Mouse (Mus musculus) c-Kit-negative CD71-positive TER-119-positive erythroid progenitor cells, embryonic 14.5 days (primary cell): Measurements from ENCODE around the gene Stxbp5.

Experiments
- DNase-seq: peaks from one replicate; pipeline ENCODE4 v3.0.0-alpha.2; 2013; ENCODE audit warnings: low read depth, low spot score

Gene Stxbp5

GRCm38 (mm10) chr10:9756546-9756945 is 144.3 kb downstream of the Stxbp5 start:
- DNase-seq: no peak

GRCm38 (mm10) chr10:9754893-9755541 is 145.9 kb downstream of the Stxbp5 start:
- DNase-seq: no peak

- DNase-seq: no peak
These were observed 167.0 kb downstream of the Stxbp5 start for GRCm38 (mm10) chr10:9733861-9734260.

GRCm38 (mm10) chr10:9732065-9732749 is 168.7 kb downstream of the Stxbp5 start:
- no peak for DNase-seq

DNA sequence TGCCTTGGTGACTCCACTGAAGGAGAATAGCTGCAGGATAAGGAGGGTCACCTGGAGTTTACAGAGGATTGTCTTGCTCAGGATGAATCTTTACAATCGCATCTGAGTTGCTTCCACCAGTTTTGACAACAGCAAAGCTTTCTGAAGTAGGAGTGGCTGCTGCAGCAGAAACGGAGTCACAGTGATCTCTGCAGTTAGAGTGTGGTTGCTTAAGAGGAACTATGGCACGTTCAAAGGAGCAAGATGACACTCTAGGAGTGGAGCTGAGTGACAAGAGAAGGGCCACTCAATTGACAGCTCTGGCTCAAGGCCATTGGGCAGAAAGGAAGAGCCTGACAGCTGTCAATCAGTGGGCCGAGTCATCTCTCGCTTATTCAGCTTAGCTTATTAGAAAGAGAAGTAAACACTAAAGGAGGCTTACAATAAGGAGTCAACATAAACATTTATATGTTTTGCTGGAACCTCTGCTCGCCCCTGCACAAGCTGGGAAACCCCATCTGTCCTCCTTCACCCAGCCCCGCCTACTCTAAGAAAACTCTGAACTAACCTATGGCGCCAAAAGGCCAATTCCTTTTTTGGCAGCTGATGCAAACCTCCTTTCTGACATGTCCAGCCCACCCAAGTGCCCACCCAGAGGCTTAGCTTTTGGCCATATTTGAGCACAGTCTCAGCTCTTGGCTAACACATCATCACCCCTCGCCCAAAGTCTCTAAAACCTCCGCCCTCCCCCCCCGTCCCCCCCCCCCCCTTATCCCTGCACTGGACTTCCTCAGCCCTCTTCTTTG is 178.2 kb downstream of the Stxbp5 start:
- DNase-seq: no peak

GRCm38 (mm10) chr10:9720027-9720426 is 180.9 kb downstream of the Stxbp5 start:
- DNase-seq: no peak

DNA sequence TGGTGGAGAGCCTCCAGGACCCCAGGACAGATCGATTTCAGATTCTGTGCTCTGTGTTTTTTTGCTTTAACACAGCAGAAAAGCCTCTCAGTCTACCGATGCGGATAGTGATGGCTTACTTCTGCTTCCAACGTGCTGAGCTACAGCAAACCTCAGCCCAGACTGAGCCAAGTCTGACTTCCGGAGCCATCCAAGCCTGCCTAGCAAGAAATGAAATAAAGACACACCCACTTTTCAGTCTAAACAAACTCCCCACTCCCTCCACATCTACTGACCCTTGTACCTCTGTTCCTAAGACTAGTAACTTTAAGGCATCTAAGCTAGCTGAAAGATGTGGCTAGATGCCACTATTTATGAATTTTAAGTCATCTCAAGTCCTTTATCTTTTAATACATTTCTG is 182.8 kb downstream of the Stxbp5 start:
- DNase-seq: no peak
